Mouse (Mus musculus) forebrain, embryonic 11.5 days (tissue): ENCODE data around the gene Wdr75. TPM values are rescaled to one million over a fixed set of nuclear protein-coding genes. Genes with fewer than 3 reads are reported as not detected.

Experiments used
- ATAC-seq: fragments of 200-750 bp; cut with Nextera tagmentation; replicated peaks from 2 replicates; pipeline ENCODE4 v1.8.0; 2017; ENCODE audit warnings: moderate TSS enrichment; ENCODE audit not compliant: low FRiP score
- DNase-seq: peaks from one replicate; pipeline ENCODE4 v3.0.0-alpha.2; 2017; ENCODE audit warnings: low spot score
- H3K27ac ChIP-seq: fragments of 300-500 bp; sonication (generic); 2 replicates; pipeline ENCODE4 v1.5.1; 2014; ENCODE audit warnings: low read depth, low read length
- H3K27me3 ChIP-seq: fragments of 300-500 bp; sonication (generic); 2 replicates; pipeline ENCODE4 v1.6.1; 2014; ENCODE audit warnings: mild to moderate bottlenecking, low read length, mixed read lengths; ENCODE audit not compliant: control insufficient read depth, insufficient read depth
- H3K36me3 ChIP-seq: fragments of 300-500 bp; sonication (generic); 2 replicates; pipeline ENCODE4 v1.6.1; 2014; ENCODE audit warnings: mild to moderate bottlenecking, low read length, moderate library complexity, mixed read lengths; ENCODE audit not compliant: control insufficient read depth, insufficient read depth
- H3K4me1 ChIP-seq: fragments of 300-500 bp; sonication (generic); replicated peaks from 2 replicates; pipeline ENCODE4 v1.6.1; 2014; ENCODE audit warnings: low read length, mixed read lengths; ENCODE audit not compliant: control insufficient read depth, insufficient read depth
- H3K4me2 ChIP-seq: fragments of 300-500 bp; sonication (generic); 2 replicates; pipeline ENCODE4 v1.6.1; 2014; ENCODE audit warnings: low read depth, mild to moderate bottlenecking, low read length, moderate library complexity, mixed read lengths; ENCODE audit not compliant: severe bottlenecking
- H3K4me3 ChIP-seq: fragments of 300-500 bp; sonication (generic); 2 replicates; pipeline ENCODE4 v1.5.1; 2014; ENCODE audit warnings: low read depth, low read length
- H3K9ac ChIP-seq: fragments of 300-500 bp; sonication (generic); 2 replicates; pipeline ENCODE4 v1.6.1; 2014; ENCODE audit warnings: low read length
- H3K9me3 ChIP-seq: fragments of 300-500 bp; sonication (generic); 2 replicates; pipeline ENCODE4 v1.6.1; 2016; ENCODE audit warnings: low read length, mixed read lengths; ENCODE audit not compliant: control insufficient read depth
- WGBS: fragments of 180-500 bp; shearing (Covaris S2); extraction: QIAGEN DNeasy Blood & Tissue Kit; methylation state at CpG from one replicate; pipeline ENCODE4 v1.1.7; 2014; 5-methylcytosine and 5-hydroxymethylcytosine counted together
- polyA plus RNA-seq: library from polyadenylated mRNA; unstranded; fragments of >200 nt; fragmentation: Nextera tagmentation; extraction: Ambion mirVana; gene quantifications from 2 replicates; pipeline ENCODE4 v1.2.1, GENCODE M21; 2014

The Wdr75 gene
- polyA plus RNA-seq, 1 experiment from 2014 or later = 82.3 TPM

GRCm38 (mm10) chr1:45861162-45861561 lies 66.2 kb downstream of the Wdr75 start:
- H3K4me3 ChIP-seq = no peak overlapping the region
- ATAC-seq = no peak
- no peak overlapping the region for H3K27ac ChIP-seq
- DNase-seq = no peak
- no peaks in the 10 kb centered on the region for H3K27me3 ChIP-seq
- no peaks in the 10 kb centered on the region for H3K9me3 ChIP-seq
- no peak overlapping the region for H3K9ac ChIP-seq
- no peaks in the 10 kb centered on the region for H3K36me3 ChIP-seq
- H3K4me1 ChIP-seq = no peaks in the 10 kb centered on the region
- no peak overlapping the region for H3K4me2 ChIP-seq

GRCm38 (mm10) chr1:45863641-45864040 lies 68.7 kb downstream of the Wdr75 start:
- 92% methylated on average over 3 of the region's 3 CpGs for WGBS
- H3K4me2 ChIP-seq = no peak overlapping the region
- no peaks in the 10 kb centered on the region for H3K27me3 ChIP-seq
- no peak overlapping the region for H3K27ac ChIP-seq
- DNase-seq (no peak), ATAC-seq (no peak)
- no peaks in the 10 kb centered on the region for H3K36me3 ChIP-seq
- no peaks in the 10 kb centered on the region for H3K4me1 ChIP-seq
- H3K9ac ChIP-seq = no peak overlapping the region
- H3K4me3 ChIP-seq = no peak overlapping the region
- H3K9me3 ChIP-seq = no peaks in the 10 kb centered on the region

DNA sequence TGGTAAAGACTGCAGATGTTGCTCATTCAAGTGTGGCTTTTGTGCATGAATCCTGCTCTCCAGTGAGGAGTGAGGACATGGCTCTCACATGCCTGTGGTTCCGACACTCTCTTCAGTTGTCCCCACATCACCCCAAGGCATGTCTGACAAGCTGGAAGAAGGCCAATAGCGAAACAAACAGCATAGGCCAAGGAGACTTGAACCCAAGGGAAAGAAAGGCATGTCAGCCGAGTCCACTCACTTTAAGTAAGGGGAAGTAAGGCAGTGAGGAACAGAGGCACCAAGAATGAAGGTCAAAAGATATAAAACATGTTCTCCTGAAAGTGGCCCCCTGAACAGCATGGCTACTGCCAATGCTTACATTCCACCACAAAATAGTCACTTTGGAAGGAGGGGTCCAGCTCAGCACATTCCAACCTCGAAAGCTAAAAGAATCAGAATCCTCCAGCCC lies 69.6 kb downstream of the Wdr75 start:
- Histone ChIP-seq H3K9me3 (no peaks in the 10 kb centered on the region), H3K4me3 (no peak overlapping the region), H3K27ac (no peak overlapping the region), H3K27me3 (no peaks in the 10 kb centered on the region), H3K36me3 (no peaks in the 10 kb centered on the region), H3K9ac (no peak overlapping the region), H3K4me1 (no peaks in the 10 kb centered on the region), H3K4me2 (no peak overlapping the region)
- no peak for ATAC-seq
- DNase-seq = no peak
- 75% methylated on average over 4 of the region's 4 CpGs for WGBS

- Histone ChIP-seq H3K4me1 (no peaks in the 10 kb centered on the region), H3K4me3 (no peak overlapping the region), H3K27me3 (no peaks in the 10 kb centered on the region), H3K9ac (no peak overlapping the region), H3K36me3 (no peaks in the 10 kb centered on the region), H3K4me2 (no peak overlapping the region), H3K9me3 (no peaks in the 10 kb centered on the region), H3K27ac (no peak overlapping the region)
- ATAC-seq = no peak
- WGBS = 63% methylated on average over 1 of the region's 1 CpGs
- DNase-seq = no peak
Measured at GRCm38 (mm10) chr1:45865316-45865715, 70.3 kb downstream of the Wdr75 start.

GRCm38 (mm10) chr1:45865727-45866126 lies 70.8 kb downstream of the Wdr75 start:
- Histone ChIP-seq H3K36me3 (no peaks in the 10 kb centered on the region), H3K4me3 (no peak overlapping the region), H3K27ac (no peak overlapping the region), H3K9me3 (no peaks in the 10 kb centered on the region), H3K4me1 (no peaks in the 10 kb centered on the region), H3K27me3 (no peaks in the 10 kb centered on the region), H3K9ac (no peak overlapping the region), H3K4me2 (no peak overlapping the region)
- no peak for ATAC-seq
- WGBS = 74% methylated on average over 5 of the region's 5 CpGs
- no peak for DNase-seq

- DNase-seq (no peak), ATAC-seq (no peak)
- H3K9ac ChIP-seq = no peak overlapping the region
- no peaks in the 10 kb centered on the region for H3K36me3 ChIP-seq
- no peak overlapping the region for H3K4me3 ChIP-seq
- H3K4me1 ChIP-seq = no peaks in the 10 kb centered on the region
- H3K9me3 ChIP-seq = no peaks in the 10 kb centered on the region
- no peaks in the 10 kb centered on the region for H3K27me3 ChIP-seq
- no peak overlapping the region for H3K27ac ChIP-seq
- H3K4me2 ChIP-seq = no peak overlapping the region
- WGBS = 73% methylated on average over 3 of the region's 3 CpGs
Measured at GRCm38 (mm10) chr1:45866288-45867018, 71.5 kb downstream of the Wdr75 start.

DNA sequence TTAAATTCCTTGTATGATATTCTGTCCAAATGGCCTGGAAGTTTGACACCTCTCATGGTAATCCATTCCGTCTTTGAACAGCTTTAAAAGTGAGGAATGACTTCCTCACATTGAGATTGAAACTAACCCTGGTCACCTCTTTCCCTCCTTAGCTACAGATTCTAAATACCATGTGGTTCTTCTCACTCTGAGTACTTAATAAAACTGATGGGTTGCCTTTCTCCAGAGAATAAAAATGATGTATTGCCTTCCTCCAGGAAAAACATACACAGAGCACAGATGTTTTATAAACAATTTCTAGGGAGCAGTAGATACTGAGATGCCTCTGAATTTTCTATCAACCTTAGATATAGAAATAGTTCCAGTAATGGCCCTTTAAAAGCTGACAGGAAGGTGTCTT lies 73.1 kb downstream of the Wdr75 start:
- H3K9ac ChIP-seq = no peak overlapping the region
- H3K4me3 ChIP-seq = no peak overlapping the region
- H3K27me3 ChIP-seq = no peaks in the 10 kb centered on the region
- no peaks in the 10 kb centered on the region for H3K36me3 ChIP-seq
- 86% methylated on average over 1 of the region's 1 CpGs for WGBS
- no peak overlapping the region for H3K4me2 ChIP-seq
- H3K4me1 ChIP-seq = no peaks in the 10 kb centered on the region
- DNase-seq (no peak), ATAC-seq (no peak)
- no peak overlapping the region for H3K27ac ChIP-seq
- H3K9me3 ChIP-seq = no peaks in the 10 kb centered on the region

DNA sequence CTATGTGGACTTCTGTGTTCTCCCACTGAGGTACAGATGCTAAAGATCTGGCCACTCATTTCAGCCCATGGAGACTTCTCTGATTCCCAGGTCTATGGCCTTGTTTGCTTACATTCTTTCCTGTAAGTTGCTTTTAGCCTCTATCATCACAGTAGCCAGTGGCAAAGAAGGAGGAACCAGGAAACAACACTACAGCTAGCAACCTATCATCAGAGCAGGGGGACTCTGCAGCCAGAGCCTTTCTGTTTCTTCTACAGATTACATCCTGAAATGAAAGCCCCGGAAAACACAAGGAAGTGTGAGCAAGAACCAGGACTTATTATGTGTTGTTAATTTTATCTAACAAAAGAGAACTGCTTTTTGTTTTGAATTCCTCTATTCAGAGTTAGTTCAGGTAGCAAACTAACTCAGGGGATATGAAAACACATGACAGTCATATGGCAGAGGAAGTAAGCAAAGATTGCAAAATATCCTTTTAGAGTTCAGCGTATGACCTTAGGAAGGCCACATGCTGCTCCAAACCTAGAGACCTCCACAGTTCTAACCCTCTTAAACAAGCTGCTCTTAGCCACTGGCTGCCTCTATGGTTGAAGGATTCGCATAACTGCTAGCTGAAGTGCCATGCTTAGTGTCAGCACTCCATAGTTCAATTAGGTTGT lies 73.6 kb downstream of the Wdr75 start:
- no peak for ATAC-seq
- H3K4me2 ChIP-seq = no peak overlapping the region
- no peak overlapping the region for H3K4me3 ChIP-seq
- no peak overlapping the region for H3K9ac ChIP-seq
- no peak overlapping the region for H3K27ac ChIP-seq
- H3K27me3 ChIP-seq = no peaks in the 10 kb centered on the region
- no peak for DNase-seq
- no peaks in the 10 kb centered on the region for H3K36me3 ChIP-seq
- H3K9me3 ChIP-seq = no peaks in the 10 kb centered on the region
- no peaks in the 10 kb centered on the region for H3K4me1 ChIP-seq
- 85% methylated on average over 3 of the region's 3 CpGs for WGBS
